Mouse (Mus musculus) thymus, adult 2 months (tissue): ENCODE data around the gene Gse1. TPM values are rescaled to one million over a fixed set of nuclear protein-coding genes. Genes with fewer than 3 reads are reported as not detected.

ENCODE experiments used
- DNase-seq: peaks from one replicate; pipeline ENCODE4 v3.0.0; 2021
- H3K27ac ChIP-seq: fragments of 200-500 bp; 2 replicates; pipeline ENCODE4 v1.5.1; 2012; ENCODE audit warnings: low read length, control low read depth; ENCODE audit not compliant: control insufficient read depth, insufficient read depth
- H3K27me3 ChIP-seq: fragments of 200-500 bp; 2 replicates; pipeline ENCODE4 v1.6.1; 2012; ENCODE audit warnings: mild to moderate bottlenecking, low read length, moderate library complexity, mixed read lengths; ENCODE audit not compliant: control insufficient read depth, insufficient read depth
- H3K36me3 ChIP-seq: fragments of 200-500 bp; 2 replicates; pipeline ENCODE4 v1.6.1; 2012; ENCODE audit warnings: mild to moderate bottlenecking, low read length, moderate library complexity; ENCODE audit not compliant: control insufficient read depth, insufficient read depth
- H3K4me1 ChIP-seq: fragments of 200-500 bp; replicated peaks from 2 replicates; pipeline ENCODE4 v1.6.1; 2012; ENCODE audit warnings: low read length; ENCODE audit not compliant: control insufficient read depth, insufficient read depth
- H3K4me3 ChIP-seq: fragments of 200-500 bp; 2 replicates; pipeline ENCODE4 v1.5.1; 2012; ENCODE audit warnings: mild to moderate bottlenecking, low read length, control low read depth, moderate library complexity; ENCODE audit not compliant: control insufficient read depth, insufficient read depth
- CTCF ChIP-seq: fragments of 200-500 bp; IDR thresholded peaks from 2 replicates; pipeline ENCODE4 v1.5.1; 2012; ENCODE audit warnings: mild to moderate bottlenecking, control low read depth, low read length, moderate library complexity, borderline replicate concordance; ENCODE audit not compliant: control insufficient read depth, poor library complexity, insufficient read depth; ENCODE audit errors: extremely low read depth
- POLR2A ChIP-seq: fragments of 200-500 bp; IDR thresholded peaks from 2 replicates; pipeline ENCODE4 v1.6.1; 2012; ENCODE audit warnings: mild to moderate bottlenecking, low read length, control low read depth, moderate library complexity; ENCODE audit not compliant: control insufficient read depth, poor library complexity, insufficient read depth; ENCODE audit errors: extremely low read depth
- WGBS: fragments of 180-500 bp; shearing (Covaris S2); methylation state at CpG from one replicate; pipeline ENCODE4 v1.1.7; 2018; 5-methylcytosine and 5-hydroxymethylcytosine counted together
- polyA plus RNA-seq: library from polyadenylated mRNA; depleted of rRNA; stranded (reverse); fragments of >200 nt; gene quantifications from 2 replicates; pipeline ENCODE4 v1.2.3, GENCODE M21; 2012

Gene Gse1
- polyA plus RNA-seq, 1 experiment: 202 TPM

GRCm38 (mm10) chr8:120285033-120285432 is 56.8 kb downstream of the Gse1 start:
- H3K4me3 ChIP-seq: no peak overlapping the region
- DNase-seq: peak; percentile 73
- no peaks in the 10 kb centered on the region for H3K36me3 ChIP-seq
- H3K4me1 ChIP-seq: peaks cover 64% of the 10 kb centered on the region
- no peaks in the 10 kb centered on the region for H3K27me3 ChIP-seq
- WGBS: 8% methylated on average over 3 of the region's 3 CpGs
- H3K27ac ChIP-seq: peak overlapping the region; percentile 90
- TF ChIP-seq POLR2A (peak; percentile 44; the same call in 1 of the 2 replicates), CTCF (0 out of 2 replicates have a peak, but pooled peaks have one; percentile 21)

GRCm38 (mm10) chr8:120285878-120286277 is 57.6 kb downstream of the Gse1 start:
- DNase-seq: no peak
- 0 out of 2 replicates have a peak overlapping the region, but pooled peaks have one; percentile 1 for H3K4me3 ChIP-seq
- H3K4me1 ChIP-seq: peaks cover 70% of the 10 kb centered on the region
- H3K27me3 ChIP-seq: no peaks in the 10 kb centered on the region
- H3K36me3 ChIP-seq: no peaks in the 10 kb centered on the region
- peak overlapping the region; percentile 90 for H3K27ac ChIP-seq
- 24% methylated on average over 9 of the region's 9 CpGs for WGBS
- TF ChIP-seq CTCF (no peak), POLR2A (no peak)

DNA sequence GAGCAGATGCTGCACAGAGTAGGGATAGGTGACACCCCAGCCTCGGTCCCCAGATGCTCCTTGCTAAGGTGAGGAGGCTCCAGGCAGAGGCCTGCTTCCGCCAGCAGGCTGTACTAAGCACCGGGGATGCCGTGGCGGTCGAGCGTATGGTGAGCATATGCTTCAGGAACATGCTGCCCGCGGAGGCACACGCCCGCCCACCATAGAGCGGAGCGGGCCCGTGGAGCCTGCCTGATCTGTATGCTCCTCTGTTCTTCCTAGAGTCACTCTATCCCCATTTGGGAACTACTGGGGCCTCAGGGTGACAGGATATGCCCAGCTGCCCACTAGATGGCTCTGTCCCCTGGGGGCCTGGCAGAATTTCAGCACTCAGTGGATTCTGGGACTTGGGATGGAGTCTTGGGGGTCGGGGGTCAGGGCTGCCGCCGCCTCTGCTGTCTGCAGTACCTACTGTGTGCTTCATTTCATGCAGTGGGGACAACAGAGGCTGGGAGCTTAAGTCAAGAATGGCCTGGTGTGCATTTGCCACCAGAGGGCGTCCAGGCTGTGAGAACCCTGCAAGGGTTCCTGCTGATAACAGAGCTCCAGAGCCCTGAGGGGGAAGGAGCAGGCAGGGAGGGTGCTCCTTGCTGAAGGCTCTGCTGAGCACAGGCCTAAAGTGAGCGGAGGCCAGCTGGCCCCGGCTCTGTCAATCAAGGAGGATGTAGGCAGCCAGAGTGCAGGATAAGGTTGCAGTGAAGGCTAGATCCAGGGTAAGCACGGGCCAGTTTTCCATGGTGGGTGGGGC is 60.1 kb downstream of the Gse1 start:
- 66% methylated on average over 21 of the region's 21 CpGs for WGBS
- peak; percentile 70 for DNase-seq
- TF ChIP-seq CTCF (peak; percentile 99), POLR2A (no peak)
- no peak overlapping the region for H3K4me3 ChIP-seq
- peaks cover 80% of the 10 kb centered on the region for H3K4me1 ChIP-seq
- no peaks in the 10 kb centered on the region for H3K27me3 ChIP-seq
- H3K27ac ChIP-seq: no peak overlapping the region
- H3K36me3 ChIP-seq: no peaks in the 10 kb centered on the region

DNA sequence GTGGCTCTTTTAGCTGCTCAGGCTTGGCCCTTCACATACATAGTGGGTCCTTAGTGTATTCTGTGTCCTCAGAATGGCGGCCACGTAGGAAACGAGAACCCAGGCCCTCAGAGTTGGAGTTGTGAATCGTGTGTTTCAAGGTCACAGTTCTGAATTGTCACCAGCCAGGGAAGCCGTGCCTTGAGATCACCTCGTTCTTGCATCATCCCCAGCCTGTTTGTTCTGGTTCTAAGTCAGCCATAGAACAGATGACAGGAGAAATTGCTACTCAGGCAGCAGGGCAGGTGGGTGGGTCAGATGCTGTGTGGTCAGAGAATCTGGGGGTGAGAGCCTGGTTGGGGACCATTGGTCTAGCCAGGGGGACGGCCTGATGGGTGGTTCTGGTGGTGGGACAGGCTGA is 60.9 kb downstream of the Gse1 start:
- 97% methylated on average over 7 of the region's 7 CpGs for WGBS
- DNase-seq: no peak
- Histone ChIP-seq H3K4me3 (no peak overlapping the region), H3K4me1 (peaks cover 81% of the 10 kb centered on the region), H3K27me3 (no peaks in the 10 kb centered on the region), H3K27ac (no peak overlapping the region), H3K36me3 (no peaks in the 10 kb centered on the region)
- TF ChIP-seq POLR2A (no peak), CTCF (no peak)

GRCm38 (mm10) chr8:120289698-120290181 is 61.5 kb downstream of the Gse1 start:
- WGBS: 97% methylated on average over 10 of the region's 10 CpGs
- H3K27me3 ChIP-seq: no peaks in the 10 kb centered on the region
- no peak for DNase-seq
- H3K36me3 ChIP-seq: no peaks in the 10 kb centered on the region
- H3K4me1 ChIP-seq: peaks cover 81% of the 10 kb centered on the region
- no peak for TF ChIP-seq CTCF
- no peak overlapping the region for H3K27ac ChIP-seq
- H3K4me3 ChIP-seq: no peak overlapping the region

DNA sequence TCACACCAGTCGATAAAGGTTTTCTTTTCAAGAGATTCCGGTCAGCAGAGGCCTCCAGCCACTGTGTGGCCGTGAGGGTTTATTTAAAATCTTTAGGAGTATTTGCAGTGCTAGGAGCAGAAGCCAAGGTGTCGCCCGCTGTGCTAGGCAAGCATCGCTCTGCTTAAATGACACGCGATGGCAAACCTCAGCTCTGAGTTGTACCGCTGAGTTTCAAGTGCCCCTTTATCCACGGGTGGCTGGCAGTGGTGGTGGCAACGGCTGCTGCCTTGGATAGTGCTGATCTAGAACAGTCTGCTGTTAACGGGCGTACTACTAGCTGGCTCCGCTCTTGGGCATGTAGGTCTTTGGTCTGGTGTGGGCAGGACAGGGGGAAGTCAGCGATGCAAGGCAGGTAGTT is 62.4 kb downstream of the Gse1 start:
- no peak for DNase-seq
- H3K36me3 ChIP-seq: no peaks in the 10 kb centered on the region
- no peaks in the 10 kb centered on the region for H3K27me3 ChIP-seq
- TF ChIP-seq CTCF (no peak), POLR2A (no peak)
- no peak overlapping the region for H3K27ac ChIP-seq
- 81% methylated on average over 15 of the region's 15 CpGs for WGBS
- H3K4me3 ChIP-seq: no peak overlapping the region
- H3K4me1 ChIP-seq: peaks cover 78% of the 10 kb centered on the region
